Mouse (Mus musculus) heart, adult 2 months (tissue): ENCODE measurements at regions not wholly inside any gene's neighbourhood (a gene's known extent, or its start where the extent isn't known, plus 50 kb on each side); places are given as distances from the start of the nearest gene placed in this dataset.

Experiments
- CTCF ChIP-seq: fragments of 200-600 bp; IDR thresholded peaks from 2 replicates; pipeline ENCODE4 v1.8.1; 2022; ENCODE audit warnings: antibody characterized with exemption, mild to moderate bottlenecking, moderate library complexity
- EP300 ChIP-seq: fragments of 200-500 bp; IDR thresholded peaks from 2 replicates; pipeline ENCODE4 v1.6.1; 2011; ENCODE audit warnings: low read depth, low read length, control low read depth; ENCODE audit not compliant: insufficient read depth

- TF ChIP-seq CTCF: no peak
- TF ChIP-seq EP300: no peak
Measured at GRCm38 (mm10) chr9:113248703-113249274, 459.3 kb downstream of the Pdcd6ip start.
